Mouse (Mus musculus): ENCODE data around the gene Olfr523. TPM values are rescaled to one million over a fixed set of nuclear protein-coding genes. Genes with fewer than 3 reads are reported as not detected.

The Olfr523 gene
- total and polyA plus RNA-seq, 3 experiments: not detected

DNA sequence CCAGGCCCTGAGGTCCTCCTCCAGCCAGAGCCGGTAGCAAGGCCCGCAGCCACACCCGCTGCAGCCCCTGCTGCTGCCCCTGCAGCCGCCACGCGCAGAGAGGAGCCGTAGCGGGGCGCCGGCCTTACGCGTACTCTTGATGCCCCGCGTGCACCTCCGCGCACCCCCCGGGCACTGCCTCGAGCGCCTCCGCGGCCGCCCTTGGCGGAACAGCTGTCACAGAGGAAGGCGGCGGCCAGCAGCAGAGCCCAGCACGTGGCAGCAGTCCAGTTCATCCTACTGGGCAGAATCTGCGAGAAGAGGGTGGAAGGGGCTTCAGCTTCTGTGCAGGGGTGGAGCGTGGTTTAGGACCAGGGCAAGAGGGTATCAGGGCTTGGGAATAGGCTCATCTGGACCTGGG lies 19.6 kb upstream of the Olfr523 start:
- no peak overlapping the region for H3K9ac ChIP-seq (ENCODE audit: insufficient read depth, low read depth)
- H3K4me2 ChIP-seq (ENCODE audit: insufficient read depth, low read depth, poor library complexity, severe bottlenecking): no peak overlapping the region

DNA sequence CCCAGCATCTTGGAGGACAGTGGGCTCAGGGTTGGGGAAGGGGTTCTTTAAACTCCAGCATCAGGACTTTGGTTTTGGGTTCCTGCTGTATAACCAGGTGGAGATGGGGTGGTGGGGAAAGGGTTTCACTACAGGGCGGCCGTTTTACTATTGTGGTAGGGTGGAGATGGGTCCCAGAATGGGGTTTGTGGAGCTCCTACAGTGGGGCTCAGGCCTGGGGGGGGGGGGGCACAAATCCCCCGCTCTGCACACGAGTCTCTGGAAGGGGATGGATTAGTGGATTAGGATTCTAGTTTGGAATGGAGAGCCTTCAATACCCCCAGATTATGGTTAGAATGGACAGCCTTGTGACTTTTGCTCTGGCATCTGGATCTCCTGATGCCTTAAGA lies 19.2 kb upstream of the Olfr523 start:
- H3K4me3 ChIP-seq (replicated peaks in 1 of 3; ENCODE audit: low read depth in 2 of 3, low read length in 2 of 3, poor library complexity in 1 of 3): no peak overlapping the region
- H3K27me3 ChIP-seq (replicated peaks): peaks cover 16% of the 10 kb centered on the region
- H3K9ac ChIP-seq (ENCODE audit: insufficient read depth, low read depth): no peak overlapping the region
- in situ Hi-C loops (cut with MboI; ENCODE audit: low pct_ligation_motif_present, low pct_unique_long_range_greater_than_20kb, low sequenced_read_pairs) (no loop called here), dilution Hi-C loops (cut with MboI; ENCODE audit: extremely low pct_ligation_motif_present, extremely low pct_unique_long_range_greater_than_20kb, low sequenced_read_pairs) (no loop called here)
- H3K9me3 ChIP-seq (replicated peaks; ENCODE audit: low read length): no peaks in the 10 kb centered on the region
- TF ChIP-seq MEF2A (IDR thresholded peaks at IDR 0.05; ENCODE audit: borderline replicate concordance, low read depth, low read length) (no peak), JUN (IDR thresholded peaks at IDR 0.05; ENCODE audit: insufficient read depth, low read depth, low read length) (no peak), POLR2AphosphoS2 (IDR thresholded peaks at IDR 0.05; ENCODE audit: low read depth, low read length) (no peak), UBTF (IDR thresholded peaks at IDR 0.05; ENCODE audit: low read depth, low read length) (no peak), RCOR1 (conservative IDR thresholded peaks at IDR 0.05; ENCODE audit: low read depth, low read length) (no peak), MXI1 (IDR thresholded peaks at IDR 0.05; ENCODE audit: low read depth, low read length) (no peak), ETS1 (conservative IDR thresholded peaks at IDR 0.05; ENCODE audit: low read depth, low read length) (no peak), CHD2 (IDR thresholded peaks at IDR 0.05; ENCODE audit: low read length) (no peak), MAZ (IDR thresholded peaks at IDR 0.05; ENCODE audit: low read depth, low read length) (no peak), ZC3H11A (IDR thresholded peaks at IDR 0.05; ENCODE audit: low read depth, low read length) (no peak), MYC (IDR thresholded peaks at IDR 0.05; ENCODE audit: low read depth, low read length) (no peak), MAX (IDR thresholded peaks at IDR 0.05; ENCODE audit: low read length) (no peak), BHLHE40 (IDR thresholded peaks at IDR 0.05; ENCODE audit: low read depth, low read length) (no peak), MAFK (IDR thresholded peaks at IDR 0.05; ENCODE audit: insufficient replicate concordance, low read length) (no peak), RAD21 (IDR thresholded peaks at IDR 0.05; ENCODE audit: low read depth, low read length) (no peak), ZKSCAN1 (IDR thresholded peaks at IDR 0.05; ENCODE audit: borderline replicate concordance, low read depth, low read length) (no peak)
- H3K79me2 ChIP-seq (replicated peaks; ENCODE audit: control insufficient read depth, extremely low read depth, insufficient read depth, poor library complexity, severe bottlenecking): no peaks in the 10 kb centered on the region
- H3K36me3 ChIP-seq (replicated peaks in 1 of 2; ENCODE audit: control insufficient read depth in 1 of 2, insufficient read depth in 1 of 2, low read length in 1 of 2): peaks cover 9 to 39% of the 10 kb centered on the region in 2 experiments
- DNase-seq (ENCODE audit: extremely low read depth): no peak
- no peak overlapping the region for H3K27ac ChIP-seq (ENCODE audit: insufficient read depth, low read depth)
- H3K4me1 ChIP-seq (ENCODE audit: control insufficient read depth in 1 of 2, insufficient read depth in 2 of 2): no peaks in the 10 kb centered on the region
- H3K4me2 ChIP-seq (ENCODE audit: insufficient read depth, low read depth, poor library complexity, severe bottlenecking): no peak overlapping the region

More for the DNA sequence above, 19.6 kb upstream of the Olfr523 start:
- no peak overlapping the region for H3K27ac ChIP-seq (ENCODE audit: insufficient read depth, low read depth)
- peaks cover 9 to 43% of the 10 kb centered on the region in 2 experiments for H3K36me3 ChIP-seq (replicated peaks in 1 of 2; ENCODE audit: control insufficient read depth in 1 of 2, insufficient read depth in 1 of 2, low read length in 1 of 2)
- no peak overlapping the region for H3K4me3 ChIP-seq (replicated peaks in 1 of 3; ENCODE audit: low read depth in 2 of 3, low read length in 2 of 3, poor library complexity in 1 of 3)
- peaks cover 12% of the 10 kb centered on the region for H3K27me3 ChIP-seq (replicated peaks)
- H3K79me2 ChIP-seq (replicated peaks; ENCODE audit: control insufficient read depth, extremely low read depth, insufficient read depth, poor library complexity, severe bottlenecking): no peaks in the 10 kb centered on the region
- no peak for TF ChIP-seq HCFC1 (IDR thresholded peaks at IDR 0.05; ENCODE audit: low read depth, low read length)
- TF ChIP-seq TBP (conservative IDR thresholded peaks at IDR 0.05; ENCODE audit: low read depth, low read length): no peak
- no peak for TF ChIP-seq EP300 (IDR thresholded peaks at IDR 0.05; ENCODE audit: low read length)
- TF ChIP-seq SIN3A (IDR thresholded peaks at IDR 0.05; ENCODE audit: low read length): no peak
- no peak for TF ChIP-seq TCF12 (IDR thresholded peaks at IDR 0.05; ENCODE audit: low read depth, low read length)
- no peak for TF ChIP-seq ZC3H11A (IDR thresholded peaks at IDR 0.05; ENCODE audit: low read depth, low read length)
- TF ChIP-seq MEF2A (IDR thresholded peaks at IDR 0.05; ENCODE audit: borderline replicate concordance, low read depth, low read length): no peak
- no peak for TF ChIP-seq POLR2AphosphoS2 (IDR thresholded peaks at IDR 0.05; ENCODE audit: low read depth, low read length)
- TF ChIP-seq ZKSCAN1 (IDR thresholded peaks at IDR 0.05; ENCODE audit: borderline replicate concordance, low read depth, low read length): no peak
- no peak for TF ChIP-seq RCOR1 (conservative IDR thresholded peaks at IDR 0.05; ENCODE audit: low read depth, low read length)
- TF ChIP-seq RAD21 (IDR thresholded peaks at IDR 0.05; ENCODE audit: low read depth, low read length): no peak
- TF ChIP-seq ELF1 (IDR thresholded peaks at IDR 0.05; ENCODE audit: low read depth, low read length): no peak
- no peak for TF ChIP-seq E2F4 (IDR thresholded peaks at IDR 0.05; ENCODE audit: insufficient replicate concordance, low read depth, low read length)
- TF ChIP-seq BHLHE40 (IDR thresholded peaks at IDR 0.05; ENCODE audit: low read depth, low read length): no peak
- no peak for TF ChIP-seq MAX (IDR thresholded peaks at IDR 0.05; ENCODE audit: low read length)
- no peak for TF ChIP-seq NRF1 (IDR thresholded peaks at IDR 0.05; ENCODE audit: low read depth, low read length)
- TF ChIP-seq CHD2 (IDR thresholded peaks at IDR 0.05; ENCODE audit: low read length): no peak
- no peak for TF ChIP-seq IRF4 (IDR thresholded peaks at IDR 0.05; ENCODE audit: low read depth, low read length)
- no peaks in the 10 kb centered on the region for H3K4me1 ChIP-seq (ENCODE audit: control insufficient read depth in 1 of 2, insufficient read depth in 2 of 2)
- dilution Hi-C loops (cut with MboI; ENCODE audit: extremely low pct_ligation_motif_present, extremely low pct_unique_long_range_greater_than_20kb, low sequenced_read_pairs) (no loop called here), in situ Hi-C loops (cut with MboI; ENCODE audit: low pct_ligation_motif_present, low pct_unique_long_range_greater_than_20kb, low sequenced_read_pairs) (no loop called here)
- no peak for DNase-seq (ENCODE audit: extremely low read depth)
- H3K9me3 ChIP-seq (replicated peaks; ENCODE audit: low read length): no peaks in the 10 kb centered on the region

Measured in CH12.LX (cell line).